Mouse (Mus musculus): ENCODE measurements around the gene Zswim5. TPM values are rescaled to one million over a fixed set of nuclear protein-coding genes. Genes with fewer than 3 reads are reported as not detected.

The Zswim5 gene
- polyA plus RNA-seq, 1 experiment from 2014 or later = 1.2 TPM

GRCm38 (mm10) chr4:116995131-116995797 is 118.1 kb downstream of the Zswim5 start, which contains the start of gene Hectd3:
TSS of gene Hectd3 (plus strand) at chr4:116995317.
- no peaks in the 10 kb centered on the region for H3K9me3 ChIP-seq (ENCODE audit: control insufficient read depth, low read length)
- peak; percentile 62 for ATAC-seq
- H3K27me3 ChIP-seq (replicated peaks; ENCODE audit: control insufficient read depth, insufficient read depth, low read length) = no peaks in the 10 kb centered on the region
- peak within 1 kb of the TSS; percentile 90 for H3K27ac ChIP-seq (ENCODE audit: low read length)
- WGBS = under 1% methylated on average over 58 of the region's 58 CpGs
- H3K36me3 ChIP-seq (ENCODE audit: control insufficient read depth, insufficient read depth, low read length) = peaks cover 9% of the 10 kb centered on the region
- H3K4me2 ChIP-seq (ENCODE audit: low read depth, low read length) = peak within 1 kb of the TSS; percentile 92
- peaks cover 18% of the 10 kb centered on the region for H3K4me1 ChIP-seq (ENCODE audit: control insufficient read depth, insufficient read depth, low read length)
- peak within 1 kb of the TSS; percentile 97 for H3K4me3 ChIP-seq (ENCODE audit: low read length)
- H3K9ac ChIP-seq (ENCODE audit: low read depth, low read length) = peak within 1 kb of the TSS; percentile 89

- H3K4me2 ChIP-seq (ENCODE audit: low read depth, low read length) = peak overlapping the region; percentile 91
- peak overlapping the region; percentile 89 for H3K9ac ChIP-seq (ENCODE audit: low read depth, low read length)
- WGBS = under 1% methylated on average over 16 of the region's 16 CpGs
- H3K9me3 ChIP-seq (ENCODE audit: control insufficient read depth, low read length) = no peaks in the 10 kb centered on the region
- peaks cover 11% of the 10 kb centered on the region; the same call in 1 of the 2 replicates for H3K36me3 ChIP-seq (ENCODE audit: control insufficient read depth, insufficient read depth, low read length)
- H3K27me3 ChIP-seq (replicated peaks; ENCODE audit: control insufficient read depth, insufficient read depth, low read length) = no peaks in the 10 kb centered on the region
- H3K4me3 ChIP-seq (ENCODE audit: low read length) = peak overlapping the region; percentile 97
- peak overlapping the region; percentile 90 for H3K27ac ChIP-seq (ENCODE audit: low read length)
- H3K4me1 ChIP-seq (ENCODE audit: control insufficient read depth, insufficient read depth, low read length) = peaks cover 18% of the 10 kb centered on the region
- peak; percentile 64 for ATAC-seq
Measured at GRCm38 (mm10) chr4:116995798-116996135, 118.6 kb downstream of the Zswim5 start.

DNA sequence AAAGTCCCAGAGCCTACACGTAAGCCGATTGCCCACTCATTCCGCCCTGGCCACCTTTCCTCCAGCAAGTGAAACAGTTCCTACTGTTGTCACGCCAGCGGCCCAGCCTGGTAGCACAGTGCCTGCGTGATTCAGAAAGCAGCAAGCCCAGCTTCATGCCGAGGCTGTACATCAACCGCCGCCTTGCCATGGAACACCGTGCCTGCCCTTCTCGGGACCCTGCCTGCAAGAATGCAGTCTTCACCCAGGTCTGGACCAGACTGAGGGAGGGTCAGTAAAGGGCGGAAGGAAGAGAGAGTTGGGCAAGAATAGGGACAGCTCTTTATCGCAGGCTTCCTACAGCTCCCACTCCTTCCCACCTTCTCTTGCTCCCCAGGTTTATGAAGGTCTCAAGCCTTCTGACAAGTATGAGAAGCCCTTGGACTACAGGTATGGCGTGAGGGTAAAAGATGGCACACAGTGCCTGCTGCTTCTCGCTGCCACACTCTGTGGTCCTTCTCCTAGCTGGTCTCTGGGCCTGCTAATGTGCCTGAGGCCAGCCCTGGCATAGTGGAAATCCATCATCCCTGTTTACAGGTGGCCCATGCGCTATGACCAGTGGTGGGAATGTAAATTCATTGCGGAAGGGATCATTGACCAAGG is 122.5 kb downstream of the Zswim5 start:
- Histone ChIP-seq H3K4me1 (ENCODE audit: control insufficient read depth, insufficient read depth, low read length) (peaks cover 9% of the 10 kb centered on the region), H3K9me3 (ENCODE audit: control insufficient read depth, low read length) (no peaks in the 10 kb centered on the region), H3K4me2 (ENCODE audit: low read depth, low read length) (no peak overlapping the region), H3K9ac (ENCODE audit: low read depth, low read length) (no peak overlapping the region), H3K27ac (ENCODE audit: low read length) (no peak overlapping the region), H3K27me3 (replicated peaks; ENCODE audit: control insufficient read depth, insufficient read depth, low read length) (no peaks in the 10 kb centered on the region), H3K36me3 (ENCODE audit: control insufficient read depth, insufficient read depth, low read length) (peaks cover 22% of the 10 kb centered on the region), H3K4me3 (ENCODE audit: low read length) (no peak overlapping the region)
- 92% methylated on average over 17 of the region's 17 CpGs for WGBS
- no peak for ATAC-seq

GRCm38 (mm10) chr4:117001957-117002356 is 124.8 kb downstream of the Zswim5 start:
- WGBS = 90% methylated on average over 16 of the region's 16 CpGs
- H3K27ac ChIP-seq (ENCODE audit: low read length) = no peak overlapping the region
- H3K27me3 ChIP-seq (replicated peaks; ENCODE audit: control insufficient read depth, insufficient read depth, low read length) = no peaks in the 10 kb centered on the region
- no peak overlapping the region for H3K4me3 ChIP-seq (ENCODE audit: low read length)
- H3K36me3 ChIP-seq (ENCODE audit: control insufficient read depth, insufficient read depth, low read length) = peaks cover 22% of the 10 kb centered on the region
- ATAC-seq = no peak
- no peak overlapping the region for H3K4me2 ChIP-seq (ENCODE audit: low read depth, low read length)
- H3K9ac ChIP-seq (ENCODE audit: low read depth, low read length) = no peak overlapping the region
- H3K4me1 ChIP-seq (ENCODE audit: control insufficient read depth, insufficient read depth, low read length) = no peaks in the 10 kb centered on the region
- H3K9me3 ChIP-seq (ENCODE audit: control insufficient read depth, low read length) = no peaks in the 10 kb centered on the region

GRCm38 (mm10) chr4:117002543-117003521 is 125.7 kb downstream of the Zswim5 start:
- H3K9me3 ChIP-seq (ENCODE audit: control insufficient read depth, low read length) = no peaks in the 10 kb centered on the region
- H3K36me3 ChIP-seq (ENCODE audit: control insufficient read depth, insufficient read depth, low read length) = peaks cover 22% of the 10 kb centered on the region
- H3K9ac ChIP-seq (ENCODE audit: low read depth, low read length) = no peak overlapping the region
- no peak overlapping the region for H3K4me3 ChIP-seq (ENCODE audit: low read length)
- no peak overlapping the region for H3K4me2 ChIP-seq (ENCODE audit: low read depth, low read length)
- ATAC-seq = peak; percentile 80
- H3K4me1 ChIP-seq (ENCODE audit: control insufficient read depth, insufficient read depth, low read length) = no peaks in the 10 kb centered on the region
- WGBS = 55% methylated on average over 38 of the region's 38 CpGs
- H3K27me3 ChIP-seq (replicated peaks; ENCODE audit: control insufficient read depth, insufficient read depth, low read length) = no peaks in the 10 kb centered on the region
- no peak overlapping the region for H3K27ac ChIP-seq (ENCODE audit: low read length)

DNA sequence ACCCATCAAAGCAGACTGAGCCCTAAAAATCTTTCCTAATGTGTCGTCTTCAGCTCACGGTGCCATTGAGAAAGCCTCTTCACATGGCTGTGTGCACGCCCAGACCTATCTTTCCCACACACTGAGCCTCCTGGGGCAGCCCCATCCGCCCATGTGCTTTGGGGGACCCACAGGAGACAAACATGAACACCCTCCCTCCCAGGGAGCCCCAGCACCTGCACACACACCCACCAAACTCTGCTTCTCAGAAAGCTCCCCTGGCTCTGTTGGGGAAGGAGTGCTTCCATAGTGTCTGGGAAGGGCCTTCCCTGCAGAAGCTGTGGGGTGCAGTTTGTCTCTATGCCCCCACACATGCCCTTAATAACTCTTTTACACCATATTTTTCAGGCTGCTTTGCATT is 127.5 kb downstream of the Zswim5 start:
- no peaks in the 10 kb centered on the region for H3K9me3 ChIP-seq (ENCODE audit: control insufficient read depth, low read length)
- no peak for ATAC-seq
- H3K36me3 ChIP-seq (ENCODE audit: control insufficient read depth, insufficient read depth, low read length) = peaks cover 16% of the 10 kb centered on the region
- no peaks in the 10 kb centered on the region for H3K4me1 ChIP-seq (ENCODE audit: control insufficient read depth, insufficient read depth, low read length)
- no peak overlapping the region for H3K4me2 ChIP-seq (ENCODE audit: low read depth, low read length)
- no peak overlapping the region for H3K4me3 ChIP-seq (ENCODE audit: low read length)
- WGBS = 93% methylated on average over 4 of the region's 4 CpGs
- H3K9ac ChIP-seq (ENCODE audit: low read depth, low read length) = no peak overlapping the region
- H3K27me3 ChIP-seq (replicated peaks; ENCODE audit: control insufficient read depth, insufficient read depth, low read length) = no peaks in the 10 kb centered on the region
- H3K27ac ChIP-seq (ENCODE audit: low read length) = no peak overlapping the region

- H3K4me3 ChIP-seq (ENCODE audit: low read length) = no peak overlapping the region
- 77% methylated on average over 7 of the region's 7 CpGs for WGBS
- H3K4me1 ChIP-seq (ENCODE audit: control insufficient read depth, insufficient read depth, low read length) = no peaks in the 10 kb centered on the region
- no peak for ATAC-seq
- no peaks in the 10 kb centered on the region for H3K9me3 ChIP-seq (ENCODE audit: control insufficient read depth, low read length)
- H3K9ac ChIP-seq (ENCODE audit: low read depth, low read length) = no peak overlapping the region
- H3K36me3 ChIP-seq (ENCODE audit: control insufficient read depth, insufficient read depth, low read length) = peaks cover 10% of the 10 kb centered on the region
- no peak overlapping the region for H3K4me2 ChIP-seq (ENCODE audit: low read depth, low read length)
- H3K27me3 ChIP-seq (replicated peaks; ENCODE audit: control insufficient read depth, insufficient read depth, low read length) = no peaks in the 10 kb centered on the region
- H3K27ac ChIP-seq (ENCODE audit: low read length) = no peak overlapping the region
Measured at GRCm38 (mm10) chr4:117005611-117006400, 128.6 kb downstream of the Zswim5 start.

- H3K4me3 ChIP-seq (ENCODE audit: low read length) = no peak overlapping the region
- H3K4me2 ChIP-seq (ENCODE audit: low read depth, low read length) = no peak overlapping the region
- no peaks in the 10 kb centered on the region for H3K9me3 ChIP-seq (ENCODE audit: control insufficient read depth, low read length)
- no peak for ATAC-seq
- H3K4me1 ChIP-seq (ENCODE audit: control insufficient read depth, insufficient read depth, low read length) = no peaks in the 10 kb centered on the region
- H3K27me3 ChIP-seq (replicated peaks; ENCODE audit: control insufficient read depth, insufficient read depth, low read length) = no peaks in the 10 kb centered on the region
- no peak overlapping the region for H3K27ac ChIP-seq (ENCODE audit: low read length)
- H3K9ac ChIP-seq (ENCODE audit: low read depth, low read length) = no peak overlapping the region
- 79% methylated on average over 3 of the region's 3 CpGs for WGBS
- peaks cover 7% of the 10 kb centered on the region for H3K36me3 ChIP-seq (ENCODE audit: control insufficient read depth, insufficient read depth, low read length)
Measured at GRCm38 (mm10) chr4:117007058-117007457, 129.9 kb downstream of the Zswim5 start.
